Mouse (Mus musculus): ENCODE measurements around the gene Dennd4a. TPM values are rescaled to one million over a fixed set of nuclear protein-coding genes. Genes with fewer than 3 reads are reported as not detected.

Dennd4a gene
- total and polyA plus RNA-seq, 3 experiments = 2.7 to 17.3 (median 16.8) TPM

- no peak for DNase-seq
These were observed 102.8 kb downstream of the Dennd4a start for GRCm38 (mm10) chr9:64913973-64914372.

GRCm38 (mm10) chr9:64914629-64915028, 103.5 kb downstream of the Dennd4a start:
- DNase-seq = no peak

- no peak for DNase-seq
These were observed 107.4 kb downstream of the Dennd4a start for GRCm38 (mm10) chr9:64918560-64918959.

- DNase-seq = no peak
These were observed 114.6 kb downstream of the Dennd4a start for GRCm38 (mm10) chr9:64925771-64926170.

- peak; percentile 70 for DNase-seq
These were observed 115.3 kb downstream of the Dennd4a start for GRCm38 (mm10) chr9:64926201-64926991.

GRCm38 (mm10) chr9:64930256-64930655, 119.1 kb downstream of the Dennd4a start:
- no peak for DNase-seq

- DNase-seq = no peak
These were observed 120.8 kb downstream of the Dennd4a start for GRCm38 (mm10) chr9:64931751-64932610.

- peak; percentile 86 for DNase-seq
These were observed 123.0 kb downstream of the Dennd4a start for GRCm38 (mm10) chr9:64934015-64934754.

- DNase-seq = peak; percentile 65
These were observed 125.4 kb downstream of the Dennd4a start for GRCm38 (mm10) chr9:64936508-64936907.

- DNase-seq = no peak
These were observed 126.4 kb downstream of the Dennd4a start for GRCm38 (mm10) chr9:64937491-64937890.

GRCm38 (mm10) chr9:64938535-64938934, 127.4 kb downstream of the Dennd4a start:
- no peak for DNase-seq

GRCm38 (mm10) chr9:64939281-64939680, 128.1 kb downstream of the Dennd4a start:
- DNase-seq = no peak

GRCm38 (mm10) chr9:64939790-64940189, 128.7 kb downstream of the Dennd4a start:
- no peak for DNase-seq

- no peak for DNase-seq
These were observed 129.7 kb downstream of the Dennd4a start for GRCm38 (mm10) chr9:64940731-64941346.

- no peak for DNase-seq
These were observed 130.5 kb downstream of the Dennd4a start for GRCm38 (mm10) chr9:64941650-64942049.

- no peak for DNase-seq
These were observed 132.9 kb downstream of the Dennd4a start for GRCm38 (mm10) chr9:64943997-64944396.

GRCm38 (mm10) chr9:64947483-64948095, 136.4 kb downstream of the Dennd4a start:
- no peak for DNase-seq

GRCm38 (mm10) chr9:64951161-64951657, 140.1 kb downstream of the Dennd4a start, which contains the start of gene Slc24a1:
Gene Slc24a1 (minus strand): TSS chr9:64951607.
- no peak for DNase-seq

GRCm38 (mm10) chr9:64952055-64952454, 140.9 kb downstream of the Dennd4a start:
- no peak for DNase-seq

- DNase-seq = no peak
These were observed 142.1 kb downstream of the Dennd4a start for GRCm38 (mm10) chr9:64953190-64953589.

GRCm38 (mm10) chr9:64956337-64956736, 145.2 kb downstream of the Dennd4a start:
- peak; percentile 38 for DNase-seq
